Mouse (Mus musculus): ENCODE measurements around the gene Cdc123. TPM values are rescaled to one million over a fixed set of nuclear protein-coding genes. Genes with fewer than 3 reads are reported as not detected.

The Cdc123 gene
- polyA plus RNA-seq, 1 experiment from 2014 or later: 267 TPM

- WGBS: 86% methylated on average over 10 of the region's 10 CpGs
- H3K9ac ChIP-seq (ENCODE audit: low read length): no peak overlapping the region
- no peak overlapping the region for H3K27ac ChIP-seq (ENCODE audit: low read depth)
- no peaks in the 10 kb centered on the region for H3K4me1 ChIP-seq (replicated peaks; ENCODE audit: control insufficient read depth, insufficient read depth, low read length)
- H3K36me3 ChIP-seq (ENCODE audit: control insufficient read depth, insufficient read depth, low read length): peaks cover 52% of the 10 kb centered on the region
- 0 out of 2 replicates have a peak, but pooled peaks cover 2% of the 10 kb centered on the region for H3K9me3 ChIP-seq (ENCODE audit: control insufficient read depth, low read length)
- no peaks in the 10 kb centered on the region for H3K27me3 ChIP-seq (replicated peaks; ENCODE audit: control insufficient read depth, insufficient read depth, low read length)
- DNase-seq (ENCODE audit: low spot score) (no peak), ATAC-seq (replicated peaks; ENCODE audit: low FRiP score, low TSS enrichment, low read depth) (no peak)
- no peak overlapping the region for H3K4me2 ChIP-seq (ENCODE audit: low read length)
- no peak overlapping the region for H3K4me3 ChIP-seq (ENCODE audit: low read depth, low read length)
Observed at GRCm38 (mm10) chr2:5793771-5794170, 51.2 kb downstream of the Cdc123 start.

- H3K4me3 ChIP-seq (ENCODE audit: low read depth, low read length): no peak overlapping the region
Observed at GRCm38 (mm10) chr2:5792056-5792455, 52.9 kb downstream of the Cdc123 start.

DNA sequence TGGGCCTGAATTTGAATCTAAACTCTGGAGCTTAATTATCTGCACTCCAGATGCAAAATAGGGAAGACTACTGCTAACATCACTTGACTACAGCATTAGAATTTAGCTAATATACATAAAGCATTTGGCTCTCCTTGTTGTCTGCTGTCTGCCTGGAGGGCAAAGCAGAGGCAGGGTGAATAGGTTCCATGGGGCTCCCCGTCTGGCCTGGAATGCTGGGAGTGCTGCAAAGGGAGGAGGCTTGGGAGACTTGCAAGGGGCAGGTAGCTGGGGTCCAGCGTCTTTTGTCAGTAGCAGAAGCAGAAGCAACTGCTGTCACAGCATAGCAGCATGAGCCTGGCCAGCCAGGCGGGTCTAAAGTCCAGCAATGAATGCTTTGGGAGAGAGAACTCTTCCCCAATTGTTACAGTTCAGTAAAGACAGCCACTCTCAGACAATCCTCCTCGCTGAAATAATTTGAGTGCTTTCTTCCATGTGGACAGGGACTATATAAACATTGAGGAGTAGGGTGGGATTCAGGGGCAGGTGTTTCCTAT lies 55.3 kb downstream of the Cdc123 start:
- H3K9me3 ChIP-seq (ENCODE audit: control insufficient read depth, low read length): 0 out of 2 replicates have a peak, but pooled peaks cover 2% of the 10 kb centered on the region
- no peaks in the 10 kb centered on the region for H3K4me1 ChIP-seq (replicated peaks; ENCODE audit: control insufficient read depth, insufficient read depth, low read length)
- WGBS: 23% methylated on average over 4 of the region's 4 CpGs
- no peak overlapping the region for H3K4me2 ChIP-seq (ENCODE audit: low read length)
- no peak overlapping the region for H3K27ac ChIP-seq (ENCODE audit: low read depth)
- no peak for ATAC-seq (replicated peaks; ENCODE audit: low FRiP score, low TSS enrichment, low read depth)
- H3K36me3 ChIP-seq (ENCODE audit: control insufficient read depth, insufficient read depth, low read length): peaks cover 13% of the 10 kb centered on the region
- DNase-seq (ENCODE audit: low spot score): no peak
- no peaks in the 10 kb centered on the region for H3K27me3 ChIP-seq (replicated peaks; ENCODE audit: control insufficient read depth, insufficient read depth, low read length)
- no peak overlapping the region for H3K4me3 ChIP-seq (ENCODE audit: low read depth, low read length)
- no peak overlapping the region for H3K9ac ChIP-seq (ENCODE audit: low read length)

More at GRCm38 (mm10) chr2:5792056-5792455, 52.9 kb downstream of the Cdc123 start:
- Histone ChIP-seq H3K27me3 (replicated peaks; ENCODE audit: control insufficient read depth, insufficient read depth, low read length) (no peaks in the 10 kb centered on the region), H3K27ac (ENCODE audit: low read depth) (no peak overlapping the region), H3K4me1 (replicated peaks; ENCODE audit: control insufficient read depth, insufficient read depth, low read length) (no peaks in the 10 kb centered on the region), H3K9me3 (ENCODE audit: control insufficient read depth, low read length) (0 out of 2 replicates have a peak, but pooled peaks cover 2% of the 10 kb centered on the region), H3K9ac (ENCODE audit: low read length) (no peak overlapping the region), H3K4me2 (ENCODE audit: low read length) (no peak overlapping the region), H3K36me3 (ENCODE audit: control insufficient read depth, insufficient read depth, low read length) (peaks cover 37% of the 10 kb centered on the region)
- DNase-seq (ENCODE audit: low spot score): no peak
- ATAC-seq (replicated peaks; ENCODE audit: low FRiP score, low TSS enrichment, low read depth): no peak
- 91% methylated on average over 5 of the region's 5 CpGs for WGBS

- WGBS: 91% methylated on average over 3 of the region's 3 CpGs
- no peak overlapping the region for H3K4me2 ChIP-seq (ENCODE audit: low read length)
- no peaks in the 10 kb centered on the region for H3K36me3 ChIP-seq (ENCODE audit: control insufficient read depth, insufficient read depth, low read length)
- no peak for DNase-seq (ENCODE audit: low spot score)
- H3K9ac ChIP-seq (ENCODE audit: low read length): no peak overlapping the region
- H3K4me3 ChIP-seq (ENCODE audit: low read depth, low read length): no peak overlapping the region
- no peaks in the 10 kb centered on the region for H3K9me3 ChIP-seq (ENCODE audit: control insufficient read depth, low read length)
- H3K27me3 ChIP-seq (replicated peaks; ENCODE audit: control insufficient read depth, insufficient read depth, low read length): no peaks in the 10 kb centered on the region
- H3K27ac ChIP-seq (ENCODE audit: low read depth): no peak overlapping the region
- ATAC-seq (replicated peaks; ENCODE audit: low FRiP score, low TSS enrichment, low read depth): no peak
- H3K4me1 ChIP-seq (replicated peaks; ENCODE audit: control insufficient read depth, insufficient read depth, low read length): no peaks in the 10 kb centered on the region
Observed at GRCm38 (mm10) chr2:5787391-5787790, 57.6 kb downstream of the Cdc123 start.

DNA sequence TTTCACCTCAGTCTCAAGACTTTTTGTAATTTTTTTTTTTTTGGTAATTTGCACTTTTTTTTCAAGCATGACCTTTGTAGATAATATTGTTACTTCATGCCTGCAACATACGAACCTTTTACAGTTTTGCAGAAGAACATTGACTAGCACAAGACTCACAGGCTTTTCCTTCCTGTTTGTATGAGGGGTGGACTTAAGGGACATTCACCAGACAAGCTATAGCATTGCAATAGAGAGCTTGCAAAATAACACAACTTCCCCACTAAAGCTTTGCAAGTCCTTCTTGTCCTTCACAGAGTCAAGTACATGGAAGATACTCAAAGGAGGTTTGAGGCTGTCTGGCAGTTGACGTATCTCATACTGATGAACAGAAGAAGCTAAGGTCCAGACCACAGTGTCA lies 72.5 kb downstream of the Cdc123 start:
- no peak overlapping the region for H3K9ac ChIP-seq (ENCODE audit: low read length)
- no peak overlapping the region for H3K4me2 ChIP-seq (ENCODE audit: low read length)
- H3K4me3 ChIP-seq (ENCODE audit: low read depth, low read length): no peak overlapping the region
- H3K27me3 ChIP-seq (replicated peaks; ENCODE audit: control insufficient read depth, insufficient read depth, low read length): no peaks in the 10 kb centered on the region
- H3K9me3 ChIP-seq (ENCODE audit: control insufficient read depth, low read length): no peaks in the 10 kb centered on the region
- WGBS: 80% methylated on average over 2 of the region's 2 CpGs
- H3K36me3 ChIP-seq (ENCODE audit: control insufficient read depth, insufficient read depth, low read length): no peaks in the 10 kb centered on the region
- H3K27ac ChIP-seq (ENCODE audit: low read depth): no peak overlapping the region
- ATAC-seq (replicated peaks; ENCODE audit: low FRiP score, low TSS enrichment, low read depth): no peak
- DNase-seq (ENCODE audit: low spot score): no peak
- no peaks in the 10 kb centered on the region for H3K4me1 ChIP-seq (replicated peaks; ENCODE audit: control insufficient read depth, insufficient read depth, low read length)

- 55% methylated on average over 8 of the region's 8 CpGs for WGBS
- DNase-seq (ENCODE audit: low spot score) (no peak), ATAC-seq (replicated peaks; ENCODE audit: low FRiP score, low TSS enrichment, low read depth) (no peak)
- Histone ChIP-seq H3K9ac (ENCODE audit: low read length) (no peak overlapping the region), H3K4me3 (ENCODE audit: low read depth, low read length) (no peak overlapping the region), H3K27me3 (replicated peaks; ENCODE audit: control insufficient read depth, insufficient read depth, low read length) (no peaks in the 10 kb centered on the region), H3K9me3 (ENCODE audit: control insufficient read depth, low read length) (no peaks in the 10 kb centered on the region), H3K36me3 (ENCODE audit: control insufficient read depth, insufficient read depth, low read length) (no peaks in the 10 kb centered on the region), H3K4me2 (ENCODE audit: low read length) (no peak overlapping the region), H3K4me1 (replicated peaks; ENCODE audit: control insufficient read depth, insufficient read depth, low read length) (no peaks in the 10 kb centered on the region), H3K27ac (ENCODE audit: low read depth) (no peak overlapping the region)
Observed at GRCm38 (mm10) chr2:5770708-5771241, 74.2 kb downstream of the Cdc123 start.

- no peaks in the 10 kb centered on the region for H3K36me3 ChIP-seq (ENCODE audit: control insufficient read depth, insufficient read depth, low read length)
- DNase-seq (ENCODE audit: low spot score) (peak; percentile 28), ATAC-seq (replicated peaks; ENCODE audit: low FRiP score, low TSS enrichment, low read depth) (no peak)
- no peaks in the 10 kb centered on the region for H3K27me3 ChIP-seq (replicated peaks; ENCODE audit: control insufficient read depth, insufficient read depth, low read length)
- no peak overlapping the region for H3K9ac ChIP-seq (ENCODE audit: low read length)
- no peak overlapping the region for H3K27ac ChIP-seq (ENCODE audit: low read depth)
- no peak overlapping the region for H3K4me3 ChIP-seq (ENCODE audit: low read depth, low read length)
- H3K4me2 ChIP-seq (ENCODE audit: low read length): no peak overlapping the region
- H3K9me3 ChIP-seq (ENCODE audit: control insufficient read depth, low read length): no peaks in the 10 kb centered on the region
- no peaks in the 10 kb centered on the region for H3K4me1 ChIP-seq (replicated peaks; ENCODE audit: control insufficient read depth, insufficient read depth, low read length)
Observed at GRCm38 (mm10) chr2:5769630-5770029, 75.3 kb downstream of the Cdc123 start.

GRCm38 (mm10) chr2:5768946-5769345 lies 76.0 kb downstream of the Cdc123 start:
- H3K9ac ChIP-seq (ENCODE audit: low read length): no peak overlapping the region
- no peak overlapping the region for H3K4me3 ChIP-seq (ENCODE audit: low read depth, low read length)
- H3K27ac ChIP-seq (ENCODE audit: low read depth): no peak overlapping the region
- H3K27me3 ChIP-seq (replicated peaks; ENCODE audit: control insufficient read depth, insufficient read depth, low read length): no peaks in the 10 kb centered on the region
- H3K4me2 ChIP-seq (ENCODE audit: low read length): no peak overlapping the region
- H3K36me3 ChIP-seq (ENCODE audit: control insufficient read depth, insufficient read depth, low read length): no peaks in the 10 kb centered on the region
- ATAC-seq (replicated peaks; ENCODE audit: low FRiP score, low TSS enrichment, low read depth) (no peak), DNase-seq (ENCODE audit: low spot score) (no peak)
- H3K4me1 ChIP-seq (replicated peaks; ENCODE audit: control insufficient read depth, insufficient read depth, low read length): no peaks in the 10 kb centered on the region
- H3K9me3 ChIP-seq (ENCODE audit: control insufficient read depth, low read length): no peaks in the 10 kb centered on the region
- 91% methylated on average over 4 of the region's 4 CpGs for WGBS

DNA sequence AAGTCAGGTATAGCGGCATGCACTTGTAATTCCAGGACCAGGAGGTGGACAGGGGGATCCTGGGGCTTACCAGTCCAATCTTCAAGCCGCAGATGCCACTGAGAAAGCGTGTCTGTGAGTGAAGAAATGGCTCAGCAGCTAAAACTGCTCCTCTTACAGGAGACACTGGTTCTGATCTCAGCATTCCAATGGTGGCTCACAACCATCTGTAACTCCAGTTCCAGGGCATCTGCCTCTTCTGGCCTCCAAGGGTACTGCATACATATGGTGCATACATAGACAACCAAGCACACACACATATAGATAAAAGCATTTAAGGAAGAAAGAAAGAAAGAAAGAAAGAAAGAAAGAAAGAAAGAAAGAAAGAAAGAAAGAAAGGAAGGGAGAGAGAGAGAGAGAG lies 82.9 kb downstream of the Cdc123 start:
- no peaks in the 10 kb centered on the region for H3K36me3 ChIP-seq (ENCODE audit: control insufficient read depth, insufficient read depth, low read length)
- no peaks in the 10 kb centered on the region for H3K27me3 ChIP-seq (replicated peaks; ENCODE audit: control insufficient read depth, insufficient read depth, low read length)
- no peak overlapping the region for H3K9ac ChIP-seq (ENCODE audit: low read length)
- ATAC-seq (replicated peaks; ENCODE audit: low FRiP score, low TSS enrichment, low read depth): no peak
- DNase-seq (ENCODE audit: low spot score): no peak
- H3K4me3 ChIP-seq (ENCODE audit: low read depth, low read length): no peak overlapping the region
- H3K4me2 ChIP-seq (ENCODE audit: low read length): no peak overlapping the region
- 97% methylated on average over 3 of the region's 3 CpGs for WGBS
- H3K27ac ChIP-seq (ENCODE audit: low read depth): no peak overlapping the region
- H3K9me3 ChIP-seq (ENCODE audit: control insufficient read depth, low read length): no peaks in the 10 kb centered on the region
- H3K4me1 ChIP-seq (replicated peaks; ENCODE audit: control insufficient read depth, insufficient read depth, low read length): no peaks in the 10 kb centered on the region

Measured in intestine, embryonic 14.5 days (tissue).